Mouse (Mus musculus) adrenal gland, postnatal 25 days (tissue): ENCODE results near the gene Ccdc163. TPM values are rescaled to one million over a fixed set of nuclear protein-coding genes. Genes with fewer than 3 reads are reported as not detected.

ENCODE experiments used
- DNase-seq: peaks from one replicate; pipeline ENCODE4 v3.0.0; 2021; ENCODE audit warnings: mixed read lengths
- total RNA-seq: library from RNA; stranded (reverse); gene quantifications from 2 replicates; pipeline ENCODE4 v1.2.3, GENCODE M21; 2021

Gene Ccdc163
- total RNA-seq, 1 experiment from 2014 or later, result 31.9 TPM

GRCm38 (mm10) chr4:116703804-116704203 is 4.5 kb upstream of the Ccdc163 start:
- peak; percentile 74 for DNase-seq

GRCm38 (mm10) chr4:116707666-116708065 is 643 bp upstream of the Ccdc163 start:
- no peak for DNase-seq

GRCm38 (mm10) chr4:116708791-116709390 is 582 bp downstream of the Ccdc163 start:
- DNase-seq, result no peak

- no peak for DNase-seq
These were observed 1.8 kb downstream of the Ccdc163 start for GRCm38 (mm10) chr4:116710154-116710553.

GRCm38 (mm10) chr4:116712536-116712935 is 4.2 kb downstream of the Ccdc163 start:
- DNase-seq, result no peak

- peak; percentile 48 for DNase-seq
These were observed 11.1 kb downstream of the Ccdc163 start for GRCm38 (mm10) chr4:116719396-116719795.

GRCm38 (mm10) chr4:116720343-116721097 is 12.2 kb downstream of the Ccdc163 start, which contains the start of gene Tesk2:
TSS of gene Tesk2 (plus strand) at chr4:116720948.
- peak; percentile 85 for DNase-seq

GRCm38 (mm10) chr4:116721098-116721628 is 12.9 kb downstream of the Ccdc163 start:
- no peak for DNase-seq

- no peak for DNase-seq
These were observed 13.9 kb downstream of the Ccdc163 start for GRCm38 (mm10) chr4:116722230-116722629.

- no peak for DNase-seq
These were observed 17.1 kb downstream of the Ccdc163 start for GRCm38 (mm10) chr4:116725444-116725843.

GRCm38 (mm10) chr4:116727401-116727800 is 19.1 kb downstream of the Ccdc163 start:
- DNase-seq, result no peak

- no peak for DNase-seq
These were observed 21.2 kb downstream of the Ccdc163 start for GRCm38 (mm10) chr4:116729532-116729931.

GRCm38 (mm10) chr4:116731077-116731476 is 22.8 kb downstream of the Ccdc163 start:
- no peak for DNase-seq

- DNase-seq, result no peak
These were observed 24.0 kb downstream of the Ccdc163 start for GRCm38 (mm10) chr4:116732355-116732754.

GRCm38 (mm10) chr4:116734996-116735395 is 26.7 kb downstream of the Ccdc163 start:
- DNase-seq, result no peak

GRCm38 (mm10) chr4:116738972-116739751 is 30.9 kb downstream of the Ccdc163 start:
- no peak for DNase-seq

- DNase-seq, result no peak
These were observed 41.4 kb downstream of the Ccdc163 start for GRCm38 (mm10) chr4:116749750-116750149.

GRCm38 (mm10) chr4:116761914-116762313 is 53.6 kb downstream of the Ccdc163 start:
- no peak for DNase-seq

GRCm38 (mm10) chr4:116764001-116764400 is 55.7 kb downstream of the Ccdc163 start:
- DNase-seq, result no peak

- DNase-seq, result no peak
These were observed 60.2 kb downstream of the Ccdc163 start for GRCm38 (mm10) chr4:116768510-116768909.

- DNase-seq, result no peak
These were observed 60.8 kb downstream of the Ccdc163 start for GRCm38 (mm10) chr4:116769060-116769459.

- DNase-seq, result no peak
These were observed 68.1 kb downstream of the Ccdc163 start for GRCm38 (mm10) chr4:116776391-116776790.

- DNase-seq, result no peak
These were observed 68.8 kb downstream of the Ccdc163 start for GRCm38 (mm10) chr4:116777079-116777478.
